Mouse (Mus musculus) bone marrow, adult 2 months (tissue): ENCODE results near the gene Atg5.

Experiments used
- CTCF ChIP-seq: fragments of 200-500 bp; IDR thresholded peaks from 2 replicates; pipeline ENCODE4 v1.5.1; 2011; ENCODE audit warnings: low read length, control low read depth; ENCODE audit not compliant: control insufficient read depth, insufficient read depth
- POLR2A ChIP-seq: fragments of 200-500 bp; IDR thresholded peaks from 2 replicates; pipeline ENCODE4 v1.6.1; 2011; ENCODE audit warnings: low read depth, mild to moderate bottlenecking, control low read depth, low read length, borderline replicate concordance; ENCODE audit not compliant: control insufficient read depth

- TF ChIP-seq CTCF (no peak), POLR2A (no peak)
Measured at GRCm38 (mm10) chr10:44224345-44224744, 43.8 kb upstream of the Atg5 start.
